ENCODE assay signal across 8 mouse cellular contexts in genomic region chr3:145923874-145924577, GRCm38 (mm10). TPM values are rescaled to one million over a fixed set of nuclear protein-coding genes. Genes with fewer than 3 reads are reported as not detected.
A peak's percentile ranks its signal among the peaks of the same experiment; 100 is the strongest.
DNase-seq lines count a peak whose midpoint lies in the region; ATAC-seq and TF ChIP-seq lines count a peak whose summit lies in the region.

No protein-coding gene starts in this region.

- peak; percentile 100 for ATAC-seq in embryonic facial prominence, embryonic 13.5 days (ENCODE audit: insufficient number of reproducible peaks, insufficient read depth, low FRiP score, low TSS enrichment, low read depth)
- ATAC-seq in limb, embryonic 12.5 days (ENCODE audit: insufficient number of reproducible peaks, insufficient read depth, low FRiP score, low TSS enrichment, low read depth), result peak; percentile 99
- peak; percentile 100 for ATAC-seq in midbrain, embryonic 15.5 days (replicated peaks)

- peaks cover 7% of the 10 kb centered on the region for H3K36me3 ChIP-seq in embryonic facial prominence, embryonic 13.5 days
- no peaks in the 10 kb centered on the region for H3K36me3 ChIP-seq in kidney, adult 2 months (ENCODE audit: control insufficient read depth, insufficient read depth, low read length)
- H3K36me3 ChIP-seq in limb, embryonic 12.5 days, result peaks cover 10% of the 10 kb centered on the region; the same call in 1 of the 2 replicates
- H3K36me3 ChIP-seq in midbrain, embryonic 15.5 days (replicated peaks), result no peaks in the 10 kb centered on the region
- H3K36me3 ChIP-seq in spleen, adult 2 months (ENCODE audit: control insufficient read depth, insufficient read depth, low read length), result peaks cover 5% of the 10 kb centered on the region; the same call in 1 of the 2 replicates

- peak; percentile 70 for TF ChIP-seq POLR2A in kidney, adult 2 months (IDR thresholded peaks at IDR 0.05; ENCODE audit: low read depth, low read length)
- peak; percentile 85 for TF ChIP-seq POLR2A in spleen, adult 2 months (IDR thresholded peaks at IDR 0.05; ENCODE audit: low read depth, low read length)

- H3K4me2 ChIP-seq in embryonic facial prominence, embryonic 13.5 days, result peak overlapping the region; percentile 60
- H3K4me2 ChIP-seq in limb, embryonic 12.5 days, result peak overlapping the region; percentile 60
- peak overlapping the region; percentile 84 for H3K4me2 ChIP-seq in midbrain, embryonic 15.5 days

- H3K9ac ChIP-seq in embryonic facial prominence, embryonic 13.5 days, result peak overlapping the region; percentile 79
- H3K9ac ChIP-seq in limb, embryonic 12.5 days (replicated peaks), result peak overlapping the region; percentile 84
- H3K9ac ChIP-seq in midbrain, embryonic 15.5 days, result peak overlapping the region; percentile 82

- under 1% methylated on average over 58 of the region's 58 CpGs for WGBS in embryonic facial prominence, embryonic 13.5 days
- under 1% methylated on average over 58 of the region's 58 CpGs for WGBS in kidney, adult 2 months
- under 1% methylated on average over 58 of the region's 58 CpGs for WGBS in limb, embryonic 12.5 days
- WGBS in midbrain, embryonic 15.5 days, result under 1% methylated on average over 58 of the region's 58 CpGs
- under 1% methylated on average over 53 of the region's 58 CpGs for WGBS in spleen, adult 2 months

- peak overlapping the region; percentile 63 for H3K4me3 ChIP-seq in embryonic facial prominence, embryonic 13.5 days
- H3K4me3 ChIP-seq in kidney, adult 2 months (ENCODE audit: insufficient read depth, low read depth, low read length), result peak overlapping the region; percentile 70
- H3K4me3 ChIP-seq in limb, embryonic 12.5 days (replicated peaks), result peak overlapping the region; percentile 90
- H3K4me3 ChIP-seq in midbrain, embryonic 15.5 days, result peak overlapping the region; percentile 90
- peak overlapping the region; percentile 86 for H3K4me3 ChIP-seq in spleen, adult 2 months (ENCODE audit: extremely low read depth, insufficient read depth, insufficient read length)

- DNase-seq in 3134 (ENCODE audit: extremely low read depth, insufficient read length, low spot score), result peak; percentile 100
- peak; percentile 99 to 100 for DNase-seq in adrenal gland, postnatal 36 days
- DNase-seq in heart, adult 18-20 months, result peak; percentile 99 to 100
- peak; percentile 100 for DNase-seq in kidney, adult 2 months
- DNase-seq in spleen, adult 2 months (ENCODE audit: low read depth in 1 of 2, low spot score in 2 of 2), result peak; percentile 98 to 99

- peaks cover 16% of the 10 kb centered on the region for H3K4me1 ChIP-seq in embryonic facial prominence, embryonic 13.5 days
- peaks cover 5% of the 10 kb centered on the region; the same call in 1 of the 2 replicates for H3K4me1 ChIP-seq in kidney, adult 2 months (ENCODE audit: control insufficient read depth, insufficient read depth, low read length)
- peaks cover 11% of the 10 kb centered on the region for H3K4me1 ChIP-seq in limb, embryonic 12.5 days (replicated peaks)
- H3K4me1 ChIP-seq in midbrain, embryonic 15.5 days, result peaks cover 13% of the 10 kb centered on the region
- H3K4me1 ChIP-seq in spleen, adult 2 months (ENCODE audit: control insufficient read depth, insufficient read depth, insufficient read length), result peaks cover 5% of the 10 kb centered on the region

- TF ChIP-seq CTCF in kidney, adult 2 months (conservative IDR thresholded peaks at IDR 0.05; ENCODE audit: insufficient read depth, insufficient read length, low read depth, low read length), result no peak
- no peak for TF ChIP-seq CTCF in spleen, adult 2 months (IDR thresholded peaks at IDR 0.05; ENCODE audit: extremely low read depth, insufficient read depth, insufficient read length, insufficient replicate concordance)

- no peaks in the 10 kb centered on the region for H3K27me3 ChIP-seq in embryonic facial prominence, embryonic 13.5 days
- H3K27me3 ChIP-seq in kidney, adult 2 months (replicated peaks; ENCODE audit: control insufficient read depth, insufficient read depth, low read length), result no peaks in the 10 kb centered on the region
- H3K27me3 ChIP-seq in limb, embryonic 12.5 days, result no peaks in the 10 kb centered on the region
- no peaks in the 10 kb centered on the region for H3K27me3 ChIP-seq in midbrain, embryonic 15.5 days (replicated peaks)
- H3K27me3 ChIP-seq in spleen, adult 2 months (ENCODE audit: control insufficient read depth, insufficient read depth, low read length), result no peaks in the 10 kb centered on the region

- H3K9me3 ChIP-seq in embryonic facial prominence, embryonic 13.5 days, result 0 out of 2 replicates have a peak, but pooled peaks cover under 1% of the 10 kb centered on the region
- H3K9me3 ChIP-seq in limb, embryonic 12.5 days, result peaks cover under 1% of the 10 kb centered on the region; the same call in 1 of the 2 replicates
- no peaks in the 10 kb centered on the region for H3K9me3 ChIP-seq in midbrain, embryonic 15.5 days

- H3K27ac ChIP-seq in embryonic facial prominence, embryonic 13.5 days, result peak overlapping the region; percentile 97
- H3K27ac ChIP-seq in kidney, adult 2 months (ENCODE audit: insufficient read depth, low read depth, low read length), result peak overlapping the region; percentile 82
- H3K27ac ChIP-seq in limb, embryonic 12.5 days, result peak overlapping the region; percentile 96
- H3K27ac ChIP-seq in midbrain, embryonic 15.5 days, result peak overlapping the region; percentile 91
- H3K27ac ChIP-seq in spleen, adult 2 months (ENCODE audit: insufficient read depth, low read length), result peak overlapping the region; percentile 96

RNA-seq across cellular contexts. Expression of gene Bcl10, which starts 1.4 kb away (rescaled TPM):
- total RNA-seq in adrenal gland, postnatal 36 days (2021), result 10 to 100 TPM; 26.5 to 27.9 TPM
- 47.0 and 50.4 TPM in 2 replicates for polyA plus RNA-seq in embryonic facial prominence, embryonic 13.5 days (2015; fragmentation: Nextera tagmentation; extraction: Ambion mirVana)
- total RNA-seq in heart, adult 18-20 months (2021), result 10 to 100 TPM; 16.1 to 16.5 TPM
- 9.4 and 13.7 TPM in 2 replicates for polyA plus RNA-seq in kidney, adult 2 months (2012; rRNA removed)
- 50.8 and 54.6 TPM in 2 replicates for polyA plus RNA-seq in limb, embryonic 12.5 days (2016; fragmentation: Nextera tagmentation; extraction: Ambion mirVana)
- 30.9 and 32.4 TPM in 2 replicates for polyA plus RNA-seq in midbrain, embryonic 15.5 days (2015; fragmentation: Nextera tagmentation; extraction: Ambion mirVana)
- polyA plus RNA-seq in spleen, adult 2 months (2012; rRNA removed), result 11.4 and 11.7 TPM in 2 replicates

RNA-seq across cellular contexts. Expression of gene 2410004B18Rik, which starts 13.8 kb away (rescaled TPM):
- total RNA-seq in adrenal gland, postnatal 36 days (2021), result 10 to 100 TPM; 22.3 to 22.8 TPM
- polyA plus RNA-seq in embryonic facial prominence, embryonic 13.5 days (2015; fragmentation: Nextera tagmentation; extraction: Ambion mirVana), result 50.7 and 61.1 TPM in 2 replicates
- 10 to 100 TPM; 18.0 to 20.6 TPM for total RNA-seq in heart, adult 18-20 months (2021)
- polyA plus RNA-seq in kidney, adult 2 months (2012; rRNA removed), result 7.4 and 9.4 TPM in 2 replicates
- polyA plus RNA-seq in limb, embryonic 12.5 days (2016; fragmentation: Nextera tagmentation; extraction: Ambion mirVana), result 47.4 and 55.2 TPM in 2 replicates
- polyA plus RNA-seq in midbrain, embryonic 15.5 days (2015; fragmentation: Nextera tagmentation; extraction: Ambion mirVana), result 78.6 and 85.6 TPM in 2 replicates
- polyA plus RNA-seq in spleen, adult 2 months (2012; rRNA removed), result 9.0 and 14.8 TPM in 2 replicates

Comparison
In these comparisons a context has a peak if more than half of its experiments do, and no peak if none do; other contexts are left out.
1. Peak in every context shown above with its lines: DNase-seq, ATAC-seq, H3K4me3 ChIP-seq and H3K27ac ChIP-seq.